Mouse (Mus musculus) erythroblast, embryonic 14.5 days (primary cell): ENCODE data around the gene Plekha6.

Experiments
- GATA1 ChIP-seq: IDR thresholded peaks from 2 replicates; pipeline ENCODE4 v1.6.1; 2012; ENCODE audit warnings: low read length, inconsistent platforms, mixed read lengths
- TAL1 ChIP-seq: IDR thresholded peaks from 3 replicates; pipeline ENCODE4 v1.6.1; 2012; ENCODE audit warnings: low read length, inconsistent platforms, mixed read lengths

- TF ChIP-seq GATA1 (no peak), TAL1 (no peak)
Observed at GRCm38 (mm10) chr1:133331142-133331541, 167.1 kb downstream of the Plekha6 start.
